Mouse (Mus musculus) T-cell, adult 2 months (primary cell): ENCODE results near the gene Atg2b.

ENCODE experiments used
- DNase-seq: peaks from one replicate; pipeline ENCODE4 v3.0.0; 2022; ENCODE audit warnings: low spot score

The Atg2b gene

GRCm38 (mm10) chr12:105597135-105597534 is 87.9 kb downstream of the Atg2b start:
- DNase-seq: no peak

DNA sequence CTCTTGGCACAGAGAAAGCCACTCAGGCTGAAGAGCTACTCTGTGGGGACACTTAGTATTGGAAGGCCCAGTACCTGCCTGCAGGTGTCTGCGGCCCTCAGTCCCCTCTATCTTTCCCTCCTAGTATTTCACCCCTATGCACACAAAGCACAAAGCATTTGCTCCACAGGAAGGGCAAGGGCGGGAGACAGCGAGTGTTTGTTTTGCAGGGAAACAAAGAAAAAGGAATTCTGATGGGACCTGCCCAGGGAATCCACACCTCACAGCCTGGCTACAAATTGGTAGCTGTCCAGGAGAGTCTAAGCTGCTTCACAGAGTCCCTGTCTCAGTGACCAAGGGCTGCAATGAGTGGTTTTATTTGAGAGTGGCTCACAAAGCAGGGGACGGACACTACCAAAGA is 91.5 kb downstream of the Atg2b start:
- DNase-seq: no peak

GRCm38 (mm10) chr12:105592361-105592761 is 92.7 kb downstream of the Atg2b start:
- DNase-seq: no peak

DNA sequence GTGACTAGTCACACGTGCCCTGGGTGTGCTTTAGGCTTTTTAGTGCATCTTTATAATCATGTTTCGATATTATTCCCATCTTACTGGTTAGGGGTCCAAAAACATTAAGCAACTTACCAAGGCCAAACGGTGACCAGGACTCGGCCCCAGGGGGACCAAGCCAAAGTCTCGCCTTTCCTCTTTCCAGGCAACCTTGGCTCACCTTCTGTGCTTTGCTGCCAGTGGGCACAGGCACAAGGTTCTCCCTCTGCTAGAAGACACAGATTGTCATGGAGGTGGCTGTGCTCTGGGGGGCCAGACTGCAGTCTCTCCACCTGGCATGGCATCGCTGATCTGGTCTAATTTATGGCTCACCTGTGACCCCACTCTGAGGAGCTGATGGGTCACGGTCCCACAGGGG is 94.2 kb downstream of the Atg2b start:
- DNase-seq: no peak

DNA sequence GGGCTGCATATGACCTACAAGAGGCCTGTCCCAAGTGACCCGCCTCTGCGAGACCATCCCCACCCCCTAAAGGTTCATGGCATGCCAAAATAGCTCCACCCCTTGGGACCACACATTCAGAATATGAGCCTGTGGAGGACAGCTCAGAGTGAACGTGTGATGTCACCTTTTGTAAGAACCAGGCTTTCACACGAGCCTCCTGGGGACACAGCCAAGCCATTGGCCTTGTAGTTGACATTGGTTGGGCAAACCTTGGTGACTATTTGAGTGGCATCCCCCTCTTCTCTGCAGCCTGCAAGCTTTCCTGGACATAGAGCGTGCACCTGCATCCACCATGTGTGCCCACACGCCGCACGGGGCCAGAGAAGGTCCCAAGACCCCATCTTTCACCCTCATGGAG is 97.5 kb downstream of the Atg2b start:
- DNase-seq: no peak

DNA sequence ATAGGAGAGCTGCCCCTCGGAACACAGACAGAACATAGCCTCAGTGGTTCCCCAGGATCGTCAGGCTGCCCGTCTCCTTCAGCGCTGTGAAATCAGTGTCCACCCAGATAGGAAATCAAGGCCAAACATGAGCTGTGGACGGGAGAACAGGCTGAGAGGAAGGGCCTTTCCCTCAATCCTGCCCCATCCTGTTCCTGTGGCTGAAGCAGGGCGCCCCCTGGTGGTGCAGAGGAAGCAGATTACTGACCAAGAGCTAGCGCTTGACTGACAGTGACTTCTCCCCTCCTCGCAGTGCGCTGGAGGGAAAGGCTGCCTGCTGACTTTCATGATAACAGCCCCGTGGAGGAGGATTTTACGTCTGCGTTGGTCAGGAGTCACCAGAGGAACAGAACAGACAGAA is 100.2 kb downstream of the Atg2b start:
- no peak for DNase-seq

DNA sequence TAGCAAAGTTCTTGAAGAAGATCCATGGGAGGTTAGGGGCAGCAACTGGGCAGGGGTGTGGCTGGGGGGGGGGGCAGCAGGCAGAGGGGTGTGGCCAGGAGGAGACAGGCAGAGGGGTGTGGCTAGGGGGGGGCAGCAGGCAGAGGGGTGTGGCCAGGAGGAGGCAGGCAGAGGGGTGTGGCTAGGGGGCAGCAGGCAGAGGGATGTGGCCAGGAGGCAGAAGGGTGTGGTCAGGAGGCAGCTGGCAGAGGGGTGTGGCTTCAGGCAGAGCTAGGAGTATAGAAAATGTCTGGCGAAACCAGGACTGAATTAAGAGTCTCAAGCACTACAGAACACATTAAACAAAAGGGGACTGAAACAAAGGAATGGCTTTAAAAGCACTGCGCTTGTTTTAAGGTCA is 101.5 kb downstream of the Atg2b start:
- DNase-seq: no peak

GRCm38 (mm10) chr12:105582486-105582885 is 102.5 kb downstream of the Atg2b start:
- no peak for DNase-seq

DNA sequence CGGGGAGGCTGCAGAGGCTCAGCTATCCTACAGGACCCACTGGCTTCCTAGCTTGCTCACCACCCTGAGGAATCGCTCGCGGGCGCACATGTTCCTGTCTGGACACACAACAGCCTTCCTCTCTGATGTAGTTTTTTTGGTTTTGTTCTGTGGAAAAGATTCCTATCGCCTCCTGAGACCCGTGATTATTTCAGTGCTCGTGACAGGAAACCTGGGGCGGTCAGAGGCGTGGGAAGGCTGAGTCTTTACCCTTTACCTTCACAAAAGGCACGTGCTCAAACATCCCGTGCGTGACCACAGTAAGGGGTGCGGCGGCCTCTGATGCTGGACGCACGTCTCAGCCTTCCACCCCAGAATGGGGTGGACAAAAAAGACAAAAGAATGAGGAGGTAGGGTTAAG is 104.5 kb downstream of the Atg2b start:
- no peak for DNase-seq

DNA sequence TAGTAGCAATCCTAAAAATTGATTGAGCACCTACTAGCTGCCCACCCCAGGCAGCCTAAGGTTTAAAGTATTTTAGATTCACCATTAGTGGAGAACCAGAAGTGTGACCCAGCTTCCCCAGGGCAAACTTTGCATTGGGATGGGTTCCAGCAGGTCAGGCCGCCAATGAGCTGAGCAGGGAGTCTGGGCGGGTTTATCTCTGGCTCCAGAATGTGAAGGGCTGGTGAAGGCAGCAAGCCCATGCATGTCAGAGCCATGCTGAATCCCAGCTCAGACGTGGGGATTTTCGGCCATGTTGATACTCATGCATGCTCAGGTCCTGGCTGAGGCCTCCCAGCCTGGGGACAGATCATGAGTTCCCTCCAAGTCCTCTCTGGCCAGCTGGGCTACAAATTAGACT is 110.7 kb downstream of the Atg2b start:
- no peak for DNase-seq

- DNase-seq: no peak
Measured at GRCm38 (mm10) chr12:105572622-105573021, 112.4 kb downstream of the Atg2b start.

GRCm38 (mm10) chr12:105571867-105572266 is 113.1 kb downstream of the Atg2b start:
- no peak for DNase-seq
